Mouse (Mus musculus) stomach, postnatal 0 days (tissue): ENCODE data around the gene Ttc9.

Experiments used
- CTCF ChIP-seq: IDR thresholded peaks from 2 replicates; pipeline ENCODE4 v1.5.1; 2016; ENCODE audit warnings: antibody characterized with exemption, low read depth, mild to moderate bottlenecking, moderate library complexity
- EP300 ChIP-seq: optimal IDR thresholded peaks from 2 replicates; pipeline ENCODE3; 2016; ENCODE audit warnings: antibody characterized with exemption

GRCm38 (mm10) chr12:81630520-81630914 is 532 bp upstream of the Ttc9 start:
- TF ChIP-seq CTCF (no peak), EP300 (no peak)
